Mouse (Mus musculus) neural tube, embryonic 11.5 days (tissue): Measurements from ENCODE around the gene Gm14548. TPM values are rescaled to one million over a fixed set of nuclear protein-coding genes. Genes with fewer than 3 reads are reported as not detected.
"Not testable (repeated sequence)": the region's sequence is repeated elsewhere in the genome, so short reads cannot be mapped to it uniquely, and the experiment has no call there.

Source experiments
- ATAC-seq: fragments of 200-750 bp; cut with Nextera tagmentation; 2 replicates; pipeline ENCODE4 v1.8.0; 2017; ENCODE audit warnings: moderate number of reproducible peaks, mild to moderate bottlenecking, moderate TSS enrichment, moderate library complexity; ENCODE audit not compliant: insufficient read depth, low FRiP score, low TSS enrichment
- DNase-seq: peaks from one replicate; pipeline ENCODE4 v3.0.0-alpha.2; 2015; ENCODE audit warnings: low spot score
- H3K27ac ChIP-seq: fragments of 300-500 bp; sonication (generic); 2 replicates; pipeline ENCODE4 v1.5.1; 2014; ENCODE audit warnings: low read depth, mild to moderate bottlenecking, low read length
- H3K27me3 ChIP-seq: fragments of 300-500 bp; sonication (generic); 2 replicates; pipeline ENCODE4 v1.6.1; 2014; ENCODE audit warnings: mild to moderate bottlenecking, low read length, mixed read lengths; ENCODE audit not compliant: control insufficient read depth, insufficient read depth
- H3K36me3 ChIP-seq: fragments of 300-500 bp; sonication (generic); 2 replicates; pipeline ENCODE4 v1.6.1; 2014; ENCODE audit warnings: mild to moderate bottlenecking, low read length, moderate library complexity, mixed read lengths; ENCODE audit not compliant: control insufficient read depth, insufficient read depth
- H3K4me1 ChIP-seq: fragments of 300-500 bp; sonication (generic); 2 replicates; pipeline ENCODE4 v1.6.1; 2014; ENCODE audit warnings: low read length, mixed read lengths; ENCODE audit not compliant: control insufficient read depth, insufficient read depth
- H3K4me2 ChIP-seq: fragments of 300-500 bp; sonication (generic); 2 replicates; pipeline ENCODE4 v1.6.1; 2014; ENCODE audit warnings: low read depth, mild to moderate bottlenecking, moderate library complexity
- H3K4me3 ChIP-seq: fragments of 300-500 bp; sonication (generic); 2 replicates; pipeline ENCODE4 v1.5.1; 2014; ENCODE audit warnings: low read depth, low read length
- H3K9ac ChIP-seq: fragments of 300-500 bp; sonication (generic); 2 replicates; pipeline ENCODE4 v1.6.1; 2014; ENCODE audit warnings: mild to moderate bottlenecking, low read length
- H3K9me3 ChIP-seq: fragments of 300-500 bp; sonication (generic); 2 replicates; pipeline ENCODE4 v1.6.1; 2016; ENCODE audit warnings: low read length; ENCODE audit not compliant: control insufficient read depth
- WGBS: fragments of 180-500 bp; shearing (Covaris S2); extraction: QIAGEN DNeasy Blood & Tissue Kit; methylation state at CpG from one replicate; pipeline ENCODE4 v1.1.7; 2014; 5-methylcytosine and 5-hydroxymethylcytosine counted together
- polyA plus RNA-seq: library from polyadenylated mRNA; unstranded; fragments of >200 nt; fragmentation: Nextera tagmentation; extraction: Ambion mirVana; gene quantifications from 2 replicates; pipeline ENCODE4 v1.2.1, GENCODE M21; 2014

Gene Gm14548
- not detected in 2 replicates for polyA plus RNA-seq

GRCm38 (mm10) chr7:3898036-3898590 lies at the start of gene Gm14548:
Gene Gm14548, minus strand, starts transcription at chr7:3898120.
- H3K36me3 ChIP-seq, H3K4me2 ChIP-seq, H3K9ac ChIP-seq, DNase-seq, H3K4me1 ChIP-seq, ATAC-seq, H3K27me3 ChIP-seq, H3K4me3 ChIP-seq, H3K27ac ChIP-seq, H3K9me3 ChIP-seq: not testable (repeated sequence)
- 53% methylated on average over 3 of the region's 3 CpGs for WGBS

- Histone ChIP-seq H3K27me3 (no peaks in the 10 kb centered on the region), H3K4me3 (no peak overlapping the region), H3K9me3 (no peaks in the 10 kb centered on the region), H3K36me3 (no peaks in the 10 kb centered on the region), H3K4me1 (no peaks in the 10 kb centered on the region), H3K27ac (no peak overlapping the region), H3K4me2 (no peak overlapping the region), H3K9ac (no peak overlapping the region)
- DNase-seq: no peak
- 78% methylated on average over 4 of the region's 4 CpGs for WGBS
- ATAC-seq: no peak
These were observed 48.2 kb upstream of the Gm14548 start for GRCm38 (mm10) chr7:3946117-3946516.

- DNase-seq (no peak), ATAC-seq (no peak)
- no peaks in the 10 kb centered on the region for H3K36me3 ChIP-seq
- H3K27ac ChIP-seq: no peak overlapping the region
- H3K4me3 ChIP-seq: no peak overlapping the region
- 0 out of 2 replicates have a peak, but pooled peaks cover 3% of the 10 kb centered on the region for H3K9me3 ChIP-seq
- no peaks in the 10 kb centered on the region for H3K4me1 ChIP-seq
- no peak overlapping the region for H3K4me2 ChIP-seq
- WGBS: 81% methylated on average over 3 of the region's 3 CpGs
- H3K27me3 ChIP-seq: no peaks in the 10 kb centered on the region
- H3K9ac ChIP-seq: no peak overlapping the region
These were observed 43.0 kb upstream of the Gm14548 start for GRCm38 (mm10) chr7:3940915-3941314.

- Histone ChIP-seq H3K9ac (no peak overlapping the region), H3K4me1 (no peaks in the 10 kb centered on the region), H3K27me3 (no peaks in the 10 kb centered on the region), H3K36me3 (no peaks in the 10 kb centered on the region), H3K4me3 (no peak overlapping the region), H3K9me3 (0 out of 2 replicates have a peak, but pooled peaks cover 3% of the 10 kb centered on the region), H3K4me2 (no peak overlapping the region), H3K27ac (no peak overlapping the region)
- DNase-seq: no peak
- 73% methylated on average over 1 of the region's 1 CpGs for WGBS
- no peak for ATAC-seq
These were observed 42.1 kb upstream of the Gm14548 start for GRCm38 (mm10) chr7:3939866-3940525.

GRCm38 (mm10) chr7:3935473-3935872 lies 37.6 kb upstream of the Gm14548 start:
- DNase-seq, H3K27ac ChIP-seq, H3K36me3 ChIP-seq, H3K9ac ChIP-seq, H3K9me3 ChIP-seq, H3K4me1 ChIP-seq, H3K4me2 ChIP-seq, H3K27me3 ChIP-seq, ATAC-seq, H3K4me3 ChIP-seq: not testable (repeated sequence)

- H3K4me2 ChIP-seq, H3K4me1 ChIP-seq, H3K4me3 ChIP-seq, H3K27me3 ChIP-seq, H3K9ac ChIP-seq, DNase-seq, H3K9me3 ChIP-seq, ATAC-seq, H3K36me3 ChIP-seq, H3K27ac ChIP-seq: not testable (repeated sequence)
- 71% methylated on average over 2 of the region's 2 CpGs for WGBS
These were observed 17.5 kb upstream of the Gm14548 start, which contains the start of gene Lilra6 for GRCm38 (mm10) chr7:3915387-3915786. Gene Lilra6, minus strand, starts transcription at chr7:3915503.

GRCm38 (mm10) chr7:3903704-3904103 lies 5.8 kb upstream of the Gm14548 start:
- ATAC-seq: no peak
- H3K27me3 ChIP-seq: no peaks in the 10 kb centered on the region
- no peaks in the 10 kb centered on the region for H3K9me3 ChIP-seq
- no peak overlapping the region for H3K9ac ChIP-seq
- H3K4me1 ChIP-seq: no peaks in the 10 kb centered on the region
- no peak for DNase-seq
- H3K4me2 ChIP-seq: no peak overlapping the region
- no peak overlapping the region for H3K4me3 ChIP-seq
- H3K36me3 ChIP-seq: no peaks in the 10 kb centered on the region
- H3K27ac ChIP-seq: no peak overlapping the region
- WGBS: 28% methylated on average over 1 of the region's 1 CpGs

GRCm38 (mm10) chr7:3875032-3875431 lies 22.9 kb downstream of the Gm14548 start:
- H3K36me3 ChIP-seq, H3K9me3 ChIP-seq, ATAC-seq, DNase-seq, H3K9ac ChIP-seq, H3K4me2 ChIP-seq, H3K27ac ChIP-seq, H3K4me1 ChIP-seq, H3K27me3 ChIP-seq, H3K4me3 ChIP-seq: not testable (repeated sequence)
- no CpG with 5 or more reads among the region's 1 CpGs for WGBS

- not testable (repeated sequence) for H3K4me2 ChIP-seq, H3K9me3 ChIP-seq, H3K27ac ChIP-seq, H3K27me3 ChIP-seq, H3K36me3 ChIP-seq, H3K9ac ChIP-seq, H3K4me1 ChIP-seq, DNase-seq, H3K4me3 ChIP-seq, ATAC-seq
- no CpG with 5 or more reads among the region's 2 CpGs for WGBS
These were observed 53.0 kb downstream of the Gm14548 start, which contains the start of gene Pira2 for GRCm38 (mm10) chr7:3844951-3845350. Gene Pira2, minus strand, starts transcription at chr7:3845051.
